Mouse (Mus musculus) cerebellum, postnatal 36 days (tissue): ENCODE measurements around the gene Foxp1.

ENCODE experiments used
- DNase-seq, 2 experiments: peaks; one replicate each; pipeline ENCODE4 v3.0.0; 2021 to 2022; ENCODE audit warnings: mixed read lengths in 2 of 2

The Foxp1 gene

DNA sequence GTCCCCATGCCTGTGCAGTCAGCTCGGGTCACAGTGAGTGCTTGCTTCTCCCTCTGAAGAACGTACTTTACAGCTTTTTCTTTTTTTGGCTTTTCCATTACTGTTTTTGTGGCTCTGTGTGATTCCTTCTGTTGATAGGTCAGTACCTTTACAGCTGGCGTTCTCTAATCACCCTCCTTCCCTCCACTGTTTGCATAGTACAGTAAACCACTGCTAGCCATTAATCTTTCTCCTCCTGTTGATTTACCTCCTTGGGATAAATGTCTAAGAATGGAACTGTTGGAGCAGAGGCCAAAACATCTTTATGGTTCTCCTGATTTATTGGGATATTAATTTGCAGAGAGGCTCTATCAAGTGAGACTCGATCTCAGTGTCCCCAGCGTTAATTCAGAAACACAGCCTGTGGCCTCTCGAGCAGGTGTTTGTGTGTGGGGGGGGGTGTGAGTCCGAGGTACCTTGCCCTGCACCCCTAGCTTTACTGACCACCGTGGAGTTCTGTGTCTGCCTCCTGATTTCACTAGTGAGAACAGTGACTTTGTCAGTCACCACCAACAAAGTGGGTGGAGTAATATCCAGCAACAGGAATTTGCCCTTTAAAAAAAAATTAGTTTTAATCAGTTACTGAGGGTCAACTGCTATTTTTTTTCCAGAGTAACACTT is 590.5 kb downstream of the Foxp1 start:
- DNase-seq = no peak

DNA sequence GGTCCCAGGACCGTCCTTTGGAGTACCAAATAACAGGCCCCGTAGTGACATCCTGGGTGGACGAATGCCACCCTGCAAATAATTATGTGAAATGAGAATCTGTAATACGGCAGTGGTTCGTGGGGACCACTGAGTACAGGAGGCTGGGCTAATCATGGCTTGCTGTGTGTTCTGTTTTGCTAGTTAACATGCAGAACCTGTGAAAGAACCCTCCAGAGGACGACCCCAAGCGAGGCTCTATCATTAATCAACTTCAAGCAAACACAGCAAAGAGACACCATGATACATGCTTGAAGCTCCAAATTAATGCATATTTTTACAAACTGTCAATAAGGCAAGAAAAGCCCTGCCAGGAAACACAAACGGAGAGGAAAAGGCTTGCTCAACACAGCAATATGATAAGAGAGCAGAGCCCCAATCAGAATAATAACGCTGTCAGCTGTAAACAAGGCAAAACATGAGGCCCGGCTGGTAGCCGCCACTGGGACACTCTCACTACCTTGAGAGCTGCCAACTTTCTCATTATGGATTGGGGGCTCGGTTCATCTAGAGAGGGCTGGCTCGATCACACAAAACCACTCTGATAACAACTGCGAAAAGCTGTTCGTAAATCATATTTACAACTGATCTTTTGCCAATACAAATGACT is 591.7 kb downstream of the Foxp1 start:
- DNase-seq = no peak

DNA sequence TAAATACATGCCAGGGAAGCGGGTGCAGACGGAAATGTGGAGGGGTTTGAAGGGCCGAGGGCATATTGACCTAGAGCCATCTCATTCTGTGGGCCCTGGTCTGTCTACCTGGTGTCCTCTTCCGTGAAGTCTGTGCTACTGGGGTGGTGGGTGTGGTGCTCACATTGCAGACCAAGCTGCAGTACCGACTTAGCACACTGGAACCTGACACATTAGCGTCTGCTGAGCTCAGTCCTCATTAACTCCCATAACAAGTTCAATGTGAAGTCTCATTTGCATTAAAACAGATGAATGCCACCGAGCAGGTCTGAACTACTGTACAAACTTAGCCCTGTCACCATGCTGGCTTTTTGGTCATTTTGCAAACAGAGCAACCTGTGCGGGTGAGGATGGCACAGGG is 594.2 kb downstream of the Foxp1 start:
- no peak for DNase-seq

DNA sequence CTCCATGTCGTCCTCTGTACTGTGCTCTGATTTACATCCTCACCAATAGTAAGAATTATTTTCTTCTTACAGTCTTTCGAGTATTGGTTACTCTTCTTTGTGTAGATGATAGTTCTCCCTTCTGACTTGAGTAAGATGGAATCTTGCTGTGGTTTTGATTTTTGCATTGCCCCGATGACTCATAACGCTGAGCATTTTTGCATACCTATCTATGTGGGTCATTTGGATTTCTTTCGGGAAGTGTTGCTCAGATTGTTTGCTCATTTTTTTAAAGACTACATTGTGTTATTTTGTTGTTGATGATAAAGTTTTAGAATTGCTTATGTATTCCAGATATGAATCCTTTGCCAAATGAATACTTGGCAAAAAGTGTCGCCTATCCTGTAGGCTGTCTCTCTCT is 621.3 kb downstream of the Foxp1 start:
- no peak for DNase-seq

DNA sequence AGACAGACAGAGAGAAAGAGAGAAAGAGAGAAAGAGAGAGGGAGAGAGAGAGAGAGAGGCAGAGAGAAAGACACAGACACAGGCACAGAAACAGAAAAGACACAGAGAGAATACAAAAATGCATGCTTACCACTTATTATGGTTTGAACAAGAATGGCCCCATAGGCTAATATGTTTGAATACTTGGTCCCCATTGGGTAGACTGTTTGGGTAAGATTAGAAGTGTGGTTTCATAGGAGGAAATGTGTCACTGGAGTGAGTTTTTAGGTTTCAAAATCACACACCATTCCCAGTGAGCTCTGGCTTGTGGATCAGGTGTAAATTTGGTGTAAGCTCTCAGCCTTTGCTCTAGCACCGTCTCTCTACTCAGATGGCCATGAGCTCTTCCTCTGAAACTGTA is 644.3 kb downstream of the Foxp1 start:
- no peak for DNase-seq

DNA sequence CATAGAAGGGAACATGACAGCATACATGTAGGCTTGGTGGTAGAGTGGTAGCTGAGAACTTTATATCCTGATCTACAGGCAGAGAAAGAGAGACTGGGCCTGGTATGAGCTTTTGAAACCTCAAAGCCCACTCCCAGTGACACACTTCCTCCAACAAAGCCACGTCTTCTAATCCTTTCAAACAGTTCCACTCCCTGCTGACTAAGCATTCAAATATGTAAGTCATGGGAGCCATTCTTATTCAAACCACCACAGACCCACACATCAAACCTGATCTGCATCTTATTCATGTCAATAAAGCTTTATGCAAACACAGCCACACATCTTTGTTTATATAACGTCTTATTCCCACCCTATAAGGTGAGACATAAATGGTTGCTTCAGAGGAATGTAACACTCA is 646.1 kb downstream of the Foxp1 start:
- DNase-seq = no peak
